Mouse (Mus musculus) testis, postnatal 10 days (tissue): ENCODE measurements around the gene Syvn1.
A peak's percentile ranks its signal among the peaks of the same experiment; 100 is the strongest.

Experiments
- DNase-seq: peaks from one replicate; pipeline ENCODE4 v3.0.0; 2021; ENCODE audit warnings: low spot score

Gene Syvn1

DNA sequence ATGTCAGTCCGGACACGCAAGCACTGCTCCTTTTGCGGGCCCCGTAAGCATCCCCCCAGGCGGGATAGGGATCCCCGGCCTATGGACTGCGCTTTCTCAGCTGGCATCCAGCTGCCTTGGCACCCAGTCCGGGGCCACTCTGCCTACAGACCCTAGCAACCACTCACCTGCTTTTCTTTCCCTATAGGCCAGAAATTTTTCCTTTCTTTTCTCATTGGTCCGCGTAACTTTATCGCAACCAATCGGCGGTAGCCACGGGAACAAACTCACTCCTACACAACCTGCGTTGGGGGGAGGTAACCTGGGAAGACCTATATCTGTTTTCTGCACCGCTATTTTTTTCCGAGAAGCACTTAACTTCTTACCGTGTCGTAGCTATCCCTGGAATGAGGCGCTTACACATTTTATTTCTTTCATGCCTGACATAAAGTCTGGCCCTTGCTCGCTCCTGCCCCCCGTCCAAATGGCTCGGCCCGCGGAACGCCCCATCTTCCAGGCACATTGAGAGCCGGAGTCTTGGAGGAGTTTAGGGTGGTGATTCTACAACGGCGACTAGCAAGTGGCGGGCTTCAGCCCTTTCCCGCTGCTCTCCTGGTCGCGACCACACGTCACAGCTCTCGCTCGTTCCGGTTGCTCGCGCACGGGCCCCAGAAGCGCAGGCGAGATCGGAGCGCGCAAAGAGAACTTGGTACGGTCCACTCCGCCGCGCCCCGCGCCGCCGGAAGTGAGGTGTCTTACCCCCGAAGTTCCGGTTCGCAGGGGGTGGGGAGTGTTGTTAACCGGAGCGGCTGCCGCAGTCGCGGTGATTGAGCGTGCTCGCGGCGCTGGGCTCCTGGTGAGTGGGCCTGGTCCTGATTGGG, at the start of gene Syvn1:
TSS of gene Syvn1 (plus strand) at position 283 of the 860 bp plus-strand sequence.
- DNase-seq = peak; percentile 89

DNA sequence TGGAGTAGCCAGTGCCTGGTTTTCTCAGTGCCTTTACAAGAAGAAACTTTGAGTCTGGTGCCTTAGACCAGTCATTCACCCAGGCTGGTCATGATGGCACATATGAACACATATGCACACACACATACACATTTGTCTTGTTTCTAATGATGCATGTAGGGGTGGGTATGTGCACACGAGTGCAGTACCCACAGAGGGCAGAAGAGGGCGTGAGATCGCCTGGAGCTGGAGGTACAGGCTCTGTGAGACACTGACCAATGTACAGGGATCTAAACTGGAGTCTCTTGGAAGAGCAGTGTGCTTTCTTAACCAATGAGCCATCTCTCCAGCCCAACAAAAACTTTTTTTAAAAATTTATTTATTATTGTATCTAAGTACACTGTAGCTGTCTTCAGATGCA, 48.2 kb upstream of the Syvn1 start:
- DNase-seq = no peak

DNA sequence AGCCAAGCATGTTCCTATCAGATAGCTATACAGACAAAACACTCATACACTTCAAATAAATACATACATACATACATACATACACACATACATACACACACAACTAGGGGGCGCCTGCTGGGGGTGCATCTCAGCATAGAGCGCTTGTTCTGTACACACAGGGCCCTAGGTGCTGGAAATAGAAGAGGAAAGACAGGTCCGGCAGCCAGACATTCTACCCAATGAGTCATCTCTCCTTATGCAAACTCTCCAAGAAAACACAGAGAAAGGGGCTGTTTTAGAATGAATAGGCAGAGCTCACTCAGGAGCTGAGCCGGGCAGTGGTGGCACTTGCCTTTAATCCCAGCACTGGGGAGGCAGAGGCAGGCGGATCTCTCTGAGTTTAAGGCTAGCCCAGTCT, 46.4 kb upstream of the Syvn1 start:
- DNase-seq = no peak

DNA sequence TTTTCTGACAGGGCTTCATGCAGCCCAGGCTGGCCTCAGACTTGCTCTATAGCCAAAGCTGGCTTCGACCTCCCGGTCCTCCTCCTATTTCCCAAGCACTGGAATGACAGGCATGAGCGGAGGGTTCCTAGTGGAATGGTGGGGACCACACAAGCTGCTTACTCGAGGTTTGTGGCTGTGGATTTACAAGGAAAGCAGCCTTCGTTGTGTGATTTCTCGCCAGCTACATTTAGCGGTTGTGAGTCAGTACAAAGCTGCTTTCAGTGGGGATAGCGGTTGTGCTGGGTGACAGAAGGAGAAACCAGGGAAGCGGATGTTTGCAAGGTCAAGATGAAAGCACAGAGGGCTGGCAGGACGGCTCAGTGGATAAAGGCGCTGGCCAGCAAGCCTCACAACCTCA, 40.8 kb upstream of the Syvn1 start:
- no peak for DNase-seq

DNA sequence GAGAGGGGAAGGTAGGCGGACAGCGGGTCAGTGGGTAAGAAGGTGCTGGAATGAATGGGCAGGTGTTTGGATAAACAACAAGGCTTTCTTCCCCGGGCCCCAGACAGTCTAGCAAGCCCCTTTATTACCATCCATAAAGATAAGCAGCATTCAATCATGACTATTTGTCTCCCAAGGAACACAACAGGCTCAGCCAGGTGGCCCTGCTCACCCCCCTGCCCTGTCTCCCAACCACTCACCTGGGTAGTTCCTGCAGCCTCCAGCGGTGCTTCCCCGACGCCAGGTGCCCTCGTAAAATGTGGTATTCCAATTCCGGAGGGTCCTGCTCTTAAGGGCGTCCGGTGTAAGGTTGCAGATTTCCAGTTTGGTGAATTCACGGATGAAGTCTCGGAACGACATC, 39.4 kb upstream of the Syvn1 start:
- no peak for DNase-seq

DNA sequence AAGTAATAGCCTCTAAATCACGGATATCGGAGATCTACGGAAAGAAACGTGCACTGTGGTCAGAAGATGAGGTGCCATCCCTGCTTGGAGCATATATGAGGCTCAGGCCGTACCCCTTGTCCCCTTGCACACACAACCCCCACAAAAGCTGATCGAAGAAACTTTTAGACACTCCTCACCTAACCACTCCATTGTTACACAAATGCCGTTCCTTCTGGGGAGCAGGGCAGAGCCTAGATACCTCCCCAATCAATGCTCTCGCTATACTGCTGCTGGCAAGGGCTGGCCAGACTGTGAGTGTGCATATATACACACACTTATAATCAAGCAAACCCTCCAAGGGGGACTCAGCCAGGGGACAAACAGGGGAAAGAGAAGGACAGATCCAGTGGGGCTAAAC, 37.2 kb upstream of the Syvn1 start:
- no peak for DNase-seq

DNA sequence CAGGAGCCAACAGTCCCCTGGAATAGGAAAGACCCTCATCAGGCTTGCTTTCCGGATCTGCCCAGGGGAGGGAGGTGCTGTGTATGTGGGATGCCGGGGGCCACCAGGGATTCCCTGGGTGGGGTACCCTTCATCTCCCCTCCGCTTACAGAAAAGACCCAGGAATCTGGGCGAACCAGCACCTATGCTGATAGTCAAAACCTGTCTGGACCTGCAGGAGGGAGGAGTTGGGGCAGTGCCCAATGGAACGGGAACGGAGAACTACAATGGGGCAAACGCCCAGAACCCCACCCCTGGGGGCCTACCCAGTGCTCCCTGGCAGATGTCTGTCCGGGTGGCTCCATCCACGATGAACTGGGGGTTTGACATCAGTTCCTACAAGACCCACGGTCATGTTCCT, 32.7 kb upstream of the Syvn1 start:
- DNase-seq = no peak

DNA sequence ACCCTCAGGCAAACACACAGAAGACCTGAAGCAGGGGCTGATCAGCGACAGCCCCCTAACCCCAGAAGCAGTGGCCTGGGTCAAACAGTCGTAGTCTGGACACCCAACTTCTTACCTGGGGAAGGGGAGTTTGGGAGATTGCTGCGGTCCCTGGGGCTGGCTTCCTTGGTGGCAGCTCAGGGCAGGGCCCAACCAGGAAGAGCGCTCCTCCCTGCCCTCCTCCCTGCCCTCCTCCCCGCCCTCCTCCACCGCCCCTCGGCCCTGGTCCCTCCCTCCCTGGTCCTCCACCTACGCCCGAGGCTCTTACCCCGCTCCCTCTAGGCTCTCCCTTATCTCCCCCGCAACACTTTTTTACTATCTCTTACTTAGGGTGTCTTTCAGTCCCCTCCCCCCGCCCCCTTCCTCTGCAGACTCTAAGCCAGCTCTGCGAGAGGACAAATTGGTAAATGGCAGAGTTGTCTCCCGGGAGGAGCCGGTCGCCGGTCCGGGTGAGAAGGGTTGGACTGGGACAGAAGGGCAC, 31.3 kb upstream of the Syvn1 start:
- peak; percentile 66 for DNase-seq

DNA sequence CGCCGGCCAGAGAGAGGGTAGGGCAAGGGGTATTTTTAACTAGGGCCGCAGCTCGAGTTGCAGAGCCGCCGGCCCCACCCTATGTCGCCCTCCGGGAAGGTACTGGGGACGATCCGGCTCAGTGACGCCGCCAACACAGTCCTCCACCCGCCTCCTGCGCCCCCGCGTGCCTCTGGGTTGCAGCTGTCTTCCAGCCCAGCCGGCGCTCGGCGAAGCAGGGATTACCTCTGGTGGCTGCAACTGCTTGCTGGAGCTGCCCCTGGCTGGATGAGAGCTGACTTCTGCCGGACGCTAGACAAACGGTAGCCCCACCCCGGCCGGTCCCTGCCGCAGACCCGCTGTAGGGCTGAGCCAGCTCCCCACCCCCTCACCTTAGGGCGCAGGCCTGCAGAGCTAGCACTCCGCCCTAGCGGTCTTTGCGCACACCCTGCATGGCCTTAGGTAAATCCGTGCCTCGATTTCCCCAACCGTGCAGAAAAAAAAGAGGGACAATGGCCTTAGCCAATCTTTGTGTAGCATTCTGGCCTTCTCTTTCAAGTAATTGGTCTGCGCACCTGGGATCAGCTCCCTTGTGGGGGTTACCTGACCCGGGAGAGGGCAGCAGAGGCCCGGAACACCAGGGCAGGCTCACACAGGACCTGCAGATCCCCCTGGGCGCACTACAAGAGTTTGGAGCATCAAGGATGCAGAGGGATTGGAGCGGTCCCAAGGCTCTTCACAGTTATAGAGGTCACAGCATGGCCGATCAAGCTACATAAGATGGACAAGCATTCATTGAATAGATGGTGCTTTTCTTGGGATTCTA, 30.7 kb upstream of the Syvn1 start, which contains the start of gene Capn1:
TSS of gene Capn1 (minus strand) at position 387 of the 805 bp plus-strand sequence.
- peak; percentile 82 for DNase-seq

DNA sequence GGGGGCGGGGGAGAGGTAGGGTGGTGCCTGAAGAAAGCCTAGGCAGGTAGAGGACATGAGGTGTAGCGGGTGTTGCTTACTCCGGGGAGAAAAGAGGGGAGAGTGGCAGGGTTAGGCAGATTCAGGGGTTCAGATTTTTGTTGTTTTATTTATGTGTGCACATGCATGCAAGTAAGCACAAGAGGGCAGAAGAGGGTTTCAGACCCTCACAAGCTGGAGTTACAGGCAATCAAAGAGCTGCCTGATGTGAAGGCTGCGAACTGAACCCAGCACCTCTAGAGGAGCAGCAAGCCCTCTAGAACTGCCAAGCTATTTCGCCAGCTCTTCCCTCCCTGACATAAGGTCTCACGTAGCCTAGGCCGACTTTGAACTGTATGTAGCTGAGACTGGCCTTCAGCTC, 29.8 kb upstream of the Syvn1 start:
- DNase-seq = no peak

DNA sequence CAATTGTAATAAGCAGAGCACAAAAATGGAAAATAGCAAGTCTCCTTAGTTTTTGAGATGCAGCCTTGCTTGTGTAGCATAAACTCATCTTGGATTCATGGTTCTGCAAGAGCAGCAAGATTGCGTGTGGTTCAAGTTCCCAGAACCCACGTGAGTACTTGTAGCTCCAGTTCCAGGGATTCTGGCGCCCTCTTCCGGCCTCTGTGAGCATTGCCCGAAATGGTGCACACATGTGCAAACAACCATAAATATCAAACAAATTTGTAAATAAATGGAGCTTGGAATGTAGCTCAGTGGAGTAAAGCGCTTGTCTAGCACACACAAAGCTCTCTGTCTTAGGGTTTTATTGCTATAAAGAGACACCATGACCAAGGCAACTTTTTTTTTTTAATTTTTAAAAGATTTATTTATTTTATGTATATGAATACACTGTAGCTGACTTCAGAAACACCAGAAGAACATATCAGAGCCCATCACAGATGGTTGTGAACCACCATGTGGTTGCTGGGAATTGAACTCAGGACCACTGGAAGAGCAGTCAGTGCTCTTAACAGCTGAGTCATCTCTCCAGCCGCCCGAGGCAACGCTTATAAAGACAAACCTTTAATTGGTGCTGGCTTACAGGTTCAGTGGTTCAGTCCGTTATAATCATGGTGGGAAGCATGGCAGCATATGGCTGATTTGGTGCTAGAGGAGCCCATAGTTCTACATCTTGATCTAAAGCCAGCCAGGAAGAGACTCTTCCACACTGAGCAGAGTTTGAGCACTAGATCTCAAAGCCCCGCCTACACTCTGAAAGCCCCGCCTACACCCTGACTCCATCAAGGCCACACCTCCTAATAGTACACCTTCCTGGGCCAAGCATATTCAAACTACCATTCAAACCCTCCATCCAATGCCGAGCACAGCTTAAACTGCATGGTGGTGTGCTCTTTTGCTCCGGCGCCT, 28.0 kb upstream of the Syvn1 start:
- peak; percentile 93 for DNase-seq

DNA sequence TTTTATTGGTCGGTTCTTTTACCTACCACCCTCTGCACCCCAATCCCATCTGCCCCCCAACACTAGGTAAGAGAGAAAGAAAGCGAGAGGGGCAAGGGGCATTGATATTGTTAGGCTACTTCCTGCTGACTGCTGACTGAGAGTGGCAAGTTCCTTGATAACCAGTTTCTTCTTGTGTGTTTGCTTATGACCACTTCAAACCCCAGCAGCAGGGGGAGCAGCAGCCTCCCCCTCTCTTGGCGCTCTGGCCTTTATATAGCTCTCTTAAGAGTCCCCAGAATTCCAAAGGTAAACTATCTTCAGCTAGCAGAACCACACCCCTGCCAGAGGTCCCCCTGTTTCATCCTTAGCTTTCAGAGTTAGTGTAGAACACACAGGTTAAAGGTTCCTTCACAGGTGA, 26.1 kb upstream of the Syvn1 start:
- DNase-seq = no peak

DNA sequence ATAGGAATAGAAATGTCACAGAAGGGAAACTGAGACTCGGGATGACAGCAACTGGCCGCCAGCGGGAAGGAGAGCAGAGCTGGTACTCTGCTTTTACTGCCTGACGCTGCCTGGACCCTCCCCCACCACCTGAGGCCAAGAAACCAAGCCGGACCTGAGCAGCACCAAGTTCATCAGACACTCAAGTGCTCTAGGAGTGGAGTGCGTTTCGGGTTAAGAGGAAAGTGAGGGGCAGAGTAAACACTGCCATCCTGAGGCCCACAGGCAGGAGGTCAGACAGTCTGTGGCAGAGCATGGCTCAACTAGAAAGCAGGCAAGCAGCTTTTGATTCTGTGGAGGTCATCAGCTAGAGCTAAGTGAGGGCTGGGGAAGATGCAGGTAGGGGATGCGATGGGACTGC, 23.3 kb upstream of the Syvn1 start:
- DNase-seq = no peak

DNA sequence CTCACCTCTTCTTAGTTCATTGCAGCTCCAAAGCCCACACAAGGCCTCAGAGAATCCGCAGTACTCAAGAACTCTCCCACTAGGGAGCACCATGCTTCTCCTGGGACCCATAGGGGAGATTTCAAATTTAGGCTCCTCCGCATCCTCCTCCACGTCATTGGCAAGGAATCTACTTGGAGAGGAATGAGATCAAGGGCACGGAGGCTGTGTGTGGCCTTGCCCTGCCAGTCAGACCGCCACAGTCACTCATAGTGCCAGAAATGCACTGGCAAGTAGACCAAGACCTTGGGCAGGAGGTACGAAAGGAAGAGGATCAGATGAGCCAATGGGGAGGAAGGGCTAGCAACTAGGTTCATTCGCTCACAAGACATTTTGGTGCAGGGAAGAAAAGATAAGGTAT, 22.4 kb upstream of the Syvn1 start:
- DNase-seq = peak; percentile 55

DNA sequence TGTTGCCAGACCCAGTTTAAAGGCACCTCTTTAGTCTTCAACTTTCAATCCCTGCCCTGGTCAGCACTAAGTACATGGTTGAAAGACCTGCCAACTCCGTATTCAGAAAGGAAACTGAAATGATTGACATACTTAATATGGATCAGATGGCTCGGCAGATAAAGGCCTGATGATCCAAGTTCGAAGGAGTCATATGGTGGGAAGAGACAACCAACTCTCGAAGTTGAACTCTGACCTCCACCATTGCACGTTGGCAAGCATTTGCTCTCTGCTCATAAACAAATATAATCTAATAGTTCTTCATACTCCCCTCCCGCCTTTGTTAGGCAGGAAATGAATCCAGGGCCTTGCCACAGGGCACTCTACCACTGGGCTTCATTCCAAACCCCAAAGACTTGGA, 17.4 kb upstream of the Syvn1 start:
- no peak for DNase-seq

DNA sequence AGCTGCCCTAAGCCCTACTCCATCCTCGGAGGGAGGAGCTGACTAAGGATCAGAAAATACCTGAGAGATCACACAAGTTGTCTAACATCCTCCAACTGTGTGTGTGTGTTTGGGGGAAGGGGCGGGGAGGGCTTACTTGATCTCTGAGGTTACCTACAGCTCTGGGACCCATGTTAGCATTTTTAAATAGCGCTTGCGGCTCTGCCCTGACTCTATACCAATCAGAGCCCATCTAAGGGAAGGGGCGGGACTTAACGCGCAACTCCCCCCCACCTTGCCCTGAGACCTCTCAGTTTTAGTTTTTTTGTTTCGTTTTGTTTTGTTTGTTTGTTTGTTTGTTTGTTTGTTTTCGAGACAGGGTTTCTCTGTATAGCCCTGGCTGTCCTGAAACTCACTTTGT, 16.9 kb upstream of the Syvn1 start:
- no peak for DNase-seq

DNA sequence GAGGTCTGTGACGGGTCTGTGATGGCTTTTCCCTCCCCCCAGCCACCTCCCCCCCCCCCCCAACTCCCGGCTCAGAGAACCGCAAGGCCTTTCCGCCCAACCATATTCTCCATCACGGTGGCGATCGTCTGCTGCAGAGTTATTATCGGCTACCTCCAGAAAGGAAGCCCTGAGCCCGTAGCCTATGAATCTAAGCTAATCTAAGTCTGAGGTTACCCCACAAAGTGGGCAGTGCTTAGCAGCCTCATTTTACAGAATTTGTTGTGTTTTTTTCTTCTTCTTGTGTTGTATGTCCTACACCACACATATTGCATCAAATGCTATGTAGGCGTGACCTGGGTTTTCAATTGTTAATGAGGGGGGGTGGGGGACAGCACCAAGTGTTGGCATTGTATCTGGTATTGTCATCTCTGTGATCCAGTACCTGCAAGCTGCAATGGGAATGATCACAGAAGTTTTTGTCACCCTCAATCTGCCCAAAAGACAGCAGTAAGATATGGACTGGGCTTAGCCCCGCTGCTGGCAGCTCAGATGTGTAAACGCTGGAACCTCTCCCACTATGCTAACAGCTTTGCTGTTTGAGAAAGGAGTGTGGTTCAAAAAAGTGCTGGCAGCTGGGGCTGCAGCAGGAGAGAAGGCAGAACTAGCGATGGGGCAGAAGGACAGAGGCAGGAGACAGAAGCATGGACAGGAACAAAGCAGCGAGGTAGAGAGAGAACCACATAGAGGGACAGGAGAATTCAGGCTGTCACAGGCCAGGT, 15.7 kb upstream of the Syvn1 start:
- no peak for DNase-seq

DNA sequence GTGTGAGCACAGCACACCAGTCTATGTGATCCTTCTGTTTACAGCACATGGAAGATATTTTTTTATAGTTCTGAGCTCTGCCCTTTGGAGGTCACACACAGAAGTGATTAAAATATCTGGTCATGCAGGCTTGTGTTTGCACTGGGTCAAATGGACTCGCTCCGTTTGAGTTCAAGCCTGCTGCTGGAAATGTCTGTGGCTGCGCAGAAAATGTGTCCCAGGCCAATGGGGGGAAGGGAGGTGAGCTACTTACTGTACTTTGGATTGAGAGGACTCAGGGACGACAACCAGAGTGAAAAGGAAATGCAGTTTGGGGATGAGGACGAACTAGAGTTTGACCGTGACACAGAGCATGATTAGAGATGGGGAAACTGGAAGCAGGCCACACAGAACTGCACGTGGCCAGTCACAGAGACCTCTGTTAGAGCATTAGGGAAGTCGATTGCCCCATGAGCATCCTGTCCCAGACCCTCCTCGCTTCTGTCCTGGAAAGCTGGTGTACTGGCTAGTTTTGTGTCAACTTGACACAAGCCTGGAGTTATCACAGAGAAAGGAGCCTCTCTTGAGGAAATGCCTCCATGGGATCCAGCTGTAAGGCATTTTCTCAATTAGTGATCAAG, 10.3 kb upstream of the Syvn1 start:
- DNase-seq = no peak

DNA sequence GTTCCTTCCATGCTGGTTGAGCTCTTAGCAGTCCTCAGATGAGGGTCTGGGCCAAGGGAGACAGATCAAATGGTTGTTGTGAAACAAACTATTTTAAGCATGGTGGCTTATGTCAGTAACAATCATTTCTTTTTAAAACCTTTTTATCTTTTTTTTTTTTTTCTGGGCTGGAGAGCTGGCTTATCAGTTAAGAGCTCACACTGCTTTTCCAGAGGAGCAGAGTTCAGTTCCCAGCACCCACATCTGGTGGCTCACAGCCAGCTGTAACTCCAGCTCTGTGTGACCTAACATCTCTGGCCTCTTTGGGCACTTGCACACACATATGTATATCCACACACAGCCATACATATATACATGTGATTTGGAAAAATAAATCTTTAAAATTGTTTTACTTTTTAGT, 8.7 kb upstream of the Syvn1 start:
- DNase-seq = no peak

DNA sequence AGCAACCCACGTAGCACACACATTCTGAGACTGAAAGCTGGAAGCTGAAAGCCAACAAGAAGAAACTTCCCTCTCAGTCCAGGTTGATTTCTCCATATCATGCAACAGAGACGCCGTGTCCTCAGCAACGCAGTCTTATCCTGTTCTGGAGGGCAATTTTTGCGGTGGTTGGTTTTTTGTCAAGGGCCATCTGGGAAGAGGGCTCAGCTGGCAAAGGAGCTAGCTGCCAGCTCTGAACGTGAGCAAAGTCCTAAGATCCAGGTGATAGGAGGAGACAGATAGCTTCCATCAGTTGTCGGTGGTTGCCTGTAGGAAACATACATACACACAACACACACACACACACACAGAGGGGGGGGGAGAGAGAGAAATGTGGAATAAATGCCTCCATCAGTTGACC, 8.1 kb upstream of the Syvn1 start:
- DNase-seq = no peak

DNA sequence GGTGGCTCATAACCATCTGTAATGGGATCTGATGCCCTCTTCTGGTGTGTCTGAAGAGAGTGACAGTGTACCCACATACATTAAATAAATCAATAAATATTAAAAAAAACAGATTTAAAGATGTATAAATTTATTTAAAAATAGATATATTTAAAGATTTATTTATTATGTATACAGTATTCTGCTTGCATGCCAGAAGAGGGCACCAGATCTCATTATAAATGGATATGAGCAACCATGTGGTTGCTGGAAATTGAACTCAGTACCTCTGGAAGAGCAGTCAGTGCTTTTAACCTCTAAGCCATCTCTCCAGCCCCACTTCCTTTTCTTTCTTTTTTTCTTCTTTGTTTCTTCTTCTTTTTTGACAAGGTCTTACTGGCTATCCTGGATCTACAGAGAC, 6.4 kb upstream of the Syvn1 start:
- DNase-seq = no peak
